Mouse (Mus musculus) thymus, adult 2 months (tissue): ENCODE data around the gene Acaca. TPM values are rescaled to one million over a fixed set of nuclear protein-coding genes. Genes with fewer than 3 reads are reported as not detected.
A peak's percentile ranks its signal among the peaks of the same experiment; 100 is the strongest.

Source experiments
- DNase-seq: peaks from one replicate; pipeline ENCODE4 v3.0.0; 2021
- H3K27ac ChIP-seq: fragments of 200-500 bp; 2 replicates; pipeline ENCODE4 v1.5.1; 2012; ENCODE audit warnings: low read length, control low read depth; ENCODE audit not compliant: control insufficient read depth, insufficient read depth
- H3K27me3 ChIP-seq: fragments of 200-500 bp; 2 replicates; pipeline ENCODE4 v1.6.1; 2012; ENCODE audit warnings: mild to moderate bottlenecking, low read length, moderate library complexity, mixed read lengths; ENCODE audit not compliant: control insufficient read depth, insufficient read depth
- H3K36me3 ChIP-seq: fragments of 200-500 bp; 2 replicates; pipeline ENCODE4 v1.6.1; 2012; ENCODE audit warnings: mild to moderate bottlenecking, low read length, moderate library complexity; ENCODE audit not compliant: control insufficient read depth, insufficient read depth
- H3K4me1 ChIP-seq: fragments of 200-500 bp; replicated peaks from 2 replicates; pipeline ENCODE4 v1.6.1; 2012; ENCODE audit warnings: low read length; ENCODE audit not compliant: control insufficient read depth, insufficient read depth
- H3K4me3 ChIP-seq: fragments of 200-500 bp; 2 replicates; pipeline ENCODE4 v1.5.1; 2012; ENCODE audit warnings: mild to moderate bottlenecking, low read length, control low read depth, moderate library complexity; ENCODE audit not compliant: control insufficient read depth, insufficient read depth
- CTCF ChIP-seq: fragments of 200-500 bp; IDR thresholded peaks from 2 replicates; pipeline ENCODE4 v1.5.1; 2012; ENCODE audit warnings: mild to moderate bottlenecking, control low read depth, low read length, moderate library complexity, borderline replicate concordance; ENCODE audit not compliant: control insufficient read depth, poor library complexity, insufficient read depth; ENCODE audit errors: extremely low read depth
- POLR2A ChIP-seq: fragments of 200-500 bp; IDR thresholded peaks from 2 replicates; pipeline ENCODE4 v1.6.1; 2012; ENCODE audit warnings: mild to moderate bottlenecking, low read length, control low read depth, moderate library complexity; ENCODE audit not compliant: control insufficient read depth, poor library complexity, insufficient read depth; ENCODE audit errors: extremely low read depth
- WGBS: fragments of 180-500 bp; shearing (Covaris S2); methylation state at CpG from one replicate; pipeline ENCODE4 v1.1.7; 2018; 5-methylcytosine and 5-hydroxymethylcytosine counted together
- polyA plus RNA-seq: library from polyadenylated mRNA; depleted of rRNA; stranded (reverse); fragments of >200 nt; gene quantifications from 2 replicates; pipeline ENCODE4 v1.2.3, GENCODE M21; 2012

Gene Acaca
- polyA plus RNA-seq, 1 experiment = 25.3 TPM

DNA sequence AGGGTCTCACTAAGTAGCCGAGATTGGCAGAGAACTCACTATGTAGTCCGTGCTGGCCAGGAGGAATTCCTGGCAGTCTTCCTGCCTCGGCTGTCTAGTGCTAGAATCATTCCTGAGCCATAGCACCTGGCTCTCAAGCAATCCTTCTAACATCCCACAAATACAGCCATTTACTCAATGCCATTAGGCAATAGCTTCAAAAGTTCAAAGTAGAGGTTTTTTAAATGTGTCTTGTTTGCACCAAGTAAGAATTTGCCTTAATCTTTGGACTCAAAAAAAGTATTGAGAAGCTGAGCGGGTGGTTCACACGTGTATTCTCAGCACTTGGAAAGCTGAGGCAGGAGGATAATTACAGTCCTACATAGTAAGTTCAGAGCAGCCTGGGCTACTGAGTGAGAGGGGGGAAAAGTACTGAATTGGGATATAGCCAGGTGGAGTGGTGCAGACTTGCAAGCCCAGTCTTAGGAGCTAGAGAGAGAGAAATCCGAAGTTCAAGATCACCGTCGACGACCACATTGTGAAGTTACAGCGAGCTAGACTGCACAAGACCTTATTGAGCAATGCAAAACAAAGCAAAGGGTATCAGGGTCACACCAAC is 15.8 kb downstream of the Acaca start:
- no peak for DNase-seq
- Histone ChIP-seq H3K27me3 (no peaks in the 10 kb centered on the region), H3K4me1 (no peaks in the 10 kb centered on the region), H3K27ac (no peak overlapping the region), H3K36me3 (no peaks in the 10 kb centered on the region), H3K4me3 (no peak overlapping the region)
- TF ChIP-seq POLR2A = no peak
- TF ChIP-seq CTCF = no peak
- 84% methylated on average over 10 of the region's 10 CpGs for WGBS

DNA sequence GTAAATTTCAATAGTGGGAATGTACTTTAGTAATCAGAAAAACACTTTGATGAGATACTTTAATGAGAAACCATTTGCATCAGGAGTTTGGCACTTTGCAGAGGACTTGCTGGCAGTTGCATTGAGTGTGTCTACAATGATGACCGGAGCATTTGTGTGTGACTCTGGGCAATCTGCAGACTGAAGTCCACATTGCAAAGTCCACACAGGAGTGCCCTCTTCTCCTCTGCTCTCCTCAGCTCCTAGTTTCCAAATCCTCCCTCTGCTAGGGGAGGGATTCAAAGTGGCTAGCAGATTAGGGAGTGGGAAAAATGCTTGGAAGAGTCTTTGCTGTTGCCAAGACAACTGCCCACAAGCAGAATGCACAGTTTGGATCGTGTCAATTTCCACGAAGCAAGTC is 16.6 kb downstream of the Acaca start:
- DNase-seq = no peak

DNA sequence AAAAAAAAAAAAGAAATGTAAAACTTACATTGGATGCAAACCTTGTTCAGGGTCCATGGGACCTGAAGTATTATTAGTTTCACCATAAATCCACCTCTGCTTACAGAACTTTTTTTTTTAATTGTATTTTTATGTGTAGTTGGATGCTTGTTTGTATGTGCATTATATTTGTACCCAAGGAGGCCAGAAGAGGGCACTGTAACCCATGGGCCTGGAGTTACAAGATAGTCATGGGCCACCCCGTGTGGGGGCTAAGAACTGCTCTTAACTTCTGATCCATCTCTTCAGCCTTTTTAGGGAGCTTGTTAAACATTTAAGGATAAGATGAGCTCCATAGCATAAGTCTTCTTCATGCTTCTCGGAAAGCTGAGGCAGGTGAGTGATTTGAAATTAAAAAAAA is 21.4 kb downstream of the Acaca start:
- 79% methylated on average over 2 of the region's 2 CpGs for WGBS
- Histone ChIP-seq H3K27ac (no peak overlapping the region), H3K4me3 (no peak overlapping the region), H3K4me1 (no peaks in the 10 kb centered on the region), H3K36me3 (no peaks in the 10 kb centered on the region), H3K27me3 (no peaks in the 10 kb centered on the region)
- no peak for TF ChIP-seq CTCF
- no peak for TF ChIP-seq POLR2A
- DNase-seq = peak; percentile 21

More for the DNA sequence above, 16.6 kb downstream of the Acaca start:
- Histone ChIP-seq H3K27me3 (no peaks in the 10 kb centered on the region), H3K4me3 (no peak overlapping the region), H3K27ac (no peak overlapping the region), H3K4me1 (no peaks in the 10 kb centered on the region), H3K36me3 (no peaks in the 10 kb centered on the region)
- TF ChIP-seq POLR2A (no peak), CTCF (no peak)
- WGBS = 79% methylated on average over 3 of the region's 3 CpGs

DNA sequence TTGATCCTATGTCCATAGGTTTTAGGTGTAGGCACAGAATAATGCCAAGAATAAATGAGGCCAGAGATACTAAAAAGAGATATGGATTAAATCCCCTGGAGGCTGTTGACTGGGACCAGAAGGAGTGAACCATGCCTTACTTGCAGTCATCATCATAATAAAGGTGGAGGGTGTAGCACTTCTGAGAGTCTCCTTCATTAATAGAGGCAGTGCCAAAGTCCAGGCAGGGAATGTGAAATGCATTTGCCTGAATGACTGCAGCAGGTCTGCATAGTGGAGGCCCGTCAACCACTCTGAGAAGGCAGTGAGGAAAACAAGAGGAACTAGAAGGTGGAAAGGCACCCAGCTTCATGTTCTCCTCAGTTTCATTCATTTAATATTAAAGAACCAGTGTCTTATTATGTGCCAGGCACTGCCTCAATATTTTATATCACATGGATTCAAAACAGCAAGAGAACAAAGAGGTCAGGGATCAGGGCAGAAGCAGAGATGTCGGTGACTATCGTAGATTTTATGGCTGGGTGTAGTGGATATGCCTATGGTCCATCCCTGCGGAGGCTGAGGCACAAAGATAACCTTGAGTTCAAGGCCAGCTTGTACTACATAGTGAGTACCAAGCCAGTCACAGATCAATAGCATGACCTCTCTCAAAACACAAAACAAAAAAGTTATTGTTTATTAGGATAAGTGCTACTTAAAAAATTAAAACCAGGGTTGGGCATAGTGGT is 27.2 kb downstream of the Acaca start:
- H3K4me3 ChIP-seq = no peak overlapping the region
- TF ChIP-seq CTCF (no peak), POLR2A (no peak)
- no peak for DNase-seq
- 98% methylated on average over 4 of the region's 4 CpGs for WGBS
- H3K36me3 ChIP-seq = no peaks in the 10 kb centered on the region
- no peak overlapping the region for H3K27ac ChIP-seq
- no peaks in the 10 kb centered on the region for H3K27me3 ChIP-seq
- no peaks in the 10 kb centered on the region for H3K4me1 ChIP-seq

DNA sequence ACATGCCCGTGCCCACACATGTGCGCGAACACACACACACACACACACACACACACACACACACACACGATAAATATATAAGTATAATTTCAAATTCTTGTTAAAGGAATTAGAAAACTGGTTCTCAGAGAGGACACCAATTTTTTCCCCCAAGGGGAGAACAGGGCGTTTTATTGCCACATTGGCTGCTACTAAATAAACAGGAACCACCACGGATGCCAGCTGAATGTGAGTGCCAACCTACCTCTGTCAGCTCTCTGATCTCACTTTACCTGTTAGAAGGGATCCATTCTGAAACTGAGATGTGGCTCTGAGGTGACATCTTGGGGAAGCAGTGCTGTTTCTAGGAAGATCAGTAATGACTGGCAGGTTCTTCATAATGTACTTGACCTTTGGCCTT is 34.7 kb downstream of the Acaca start:
- TF ChIP-seq POLR2A (no peak), CTCF (no peak)
- no peak for DNase-seq
- WGBS = 88% methylated on average over 6 of the region's 6 CpGs
- no peaks in the 10 kb centered on the region for H3K27me3 ChIP-seq
- H3K27ac ChIP-seq = no peak overlapping the region
- no peaks in the 10 kb centered on the region for H3K4me1 ChIP-seq
- H3K4me3 ChIP-seq = no peak overlapping the region
- no peaks in the 10 kb centered on the region for H3K36me3 ChIP-seq

DNA sequence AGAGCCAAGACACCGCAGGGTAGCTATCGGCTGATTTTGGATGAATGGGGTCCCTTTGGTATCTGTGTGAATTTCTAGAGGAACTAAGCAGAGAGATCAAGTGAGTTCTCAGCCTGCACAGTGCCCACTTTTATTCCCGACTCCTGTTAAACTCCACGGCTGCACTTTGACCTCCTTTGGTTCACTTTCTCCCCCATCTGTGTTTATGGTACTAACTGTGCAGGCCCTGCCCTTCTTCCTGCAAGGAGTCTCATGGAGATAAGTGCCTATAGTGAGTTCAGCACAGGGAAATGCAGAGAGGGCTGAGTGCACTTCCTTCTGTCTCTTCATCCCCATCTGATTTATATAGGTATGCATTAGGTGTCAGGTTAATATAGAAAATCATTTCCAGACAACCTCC is 35.1 kb downstream of the Acaca start:
- no peak overlapping the region for H3K4me3 ChIP-seq
- H3K4me1 ChIP-seq = no peaks in the 10 kb centered on the region
- no peaks in the 10 kb centered on the region for H3K36me3 ChIP-seq
- H3K27me3 ChIP-seq = no peaks in the 10 kb centered on the region
- TF ChIP-seq POLR2A (no peak), CTCF (no peak)
- no peak overlapping the region for H3K27ac ChIP-seq
- DNase-seq = no peak
- 96% methylated on average over 4 of the region's 4 CpGs for WGBS

DNA sequence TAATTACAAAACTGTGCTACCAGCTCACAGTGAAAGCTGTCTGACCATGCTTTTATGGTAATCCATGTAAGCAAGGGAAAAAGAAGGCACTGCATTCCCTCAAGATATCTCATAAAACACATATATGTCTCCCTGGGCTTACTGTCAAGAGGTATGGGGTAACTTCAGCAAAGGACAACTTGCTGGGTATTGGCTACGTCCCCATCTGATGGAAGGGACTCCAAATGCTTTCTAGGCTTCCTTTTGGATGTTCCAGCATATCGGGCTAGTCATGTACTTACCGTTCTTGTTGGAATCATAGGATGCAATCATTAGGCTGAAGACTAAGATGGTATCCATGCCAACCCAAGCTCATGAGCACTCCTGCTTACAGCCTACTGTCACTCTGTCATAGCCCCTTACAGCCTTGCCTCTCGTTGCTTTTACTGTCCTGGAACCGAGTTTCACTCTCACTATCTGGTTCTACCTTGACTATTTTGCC is 37.6 kb downstream of the Acaca start, which contains the start of gene Gm11437:
Gene Gm11437, minus strand, starts transcription at position 431 of the 481 bp plus-strand sequence.
- TF ChIP-seq POLR2A = no peak
- TF ChIP-seq CTCF = no peak
- H3K36me3 ChIP-seq = no peaks in the 10 kb centered on the region
- H3K27me3 ChIP-seq = no peaks in the 10 kb centered on the region
- H3K4me1 ChIP-seq = no peaks in the 10 kb centered on the region
- H3K27ac ChIP-seq = no peak within 1 kb of the TSS
- no peak within 1 kb of the TSS for H3K4me3 ChIP-seq
- 91% methylated on average over 5 of the region's 5 CpGs for WGBS
- DNase-seq = no peak
